Comparison of ENCODE assay signal across 27 mouse cellular contexts in genomic region chr14:103769319-103770245, GRCm38 (mm10).
DNase-seq lines count a peak whose midpoint lies in the region; ATAC-seq and TF ChIP-seq lines count a peak whose summit lies in the region.
"Had no signal": no experiment of that assay in that cellular context is flagged by ENCODE, and none has a peak within 500 bp of the region (broad histone marks: within the 10 kb centered on the region; RNA-seq: fewer than 3 reads in every experiment).

No protein-coding gene starts in this region.

- no peaks in the 10 kb centered on the region for H3K36me3 ChIP-seq in forebrain, embryonic 11.5 days (ENCODE audit: control insufficient read depth, insufficient read depth, low read length)
- no peaks in the 10 kb centered on the region for H3K36me3 ChIP-seq in forebrain, embryonic 15.5 days
- H3K36me3 ChIP-seq in kidney, embryonic 15.5 days = no peaks in the 10 kb centered on the region
- no peaks in the 10 kb centered on the region for H3K36me3 ChIP-seq in kidney, adult 2 months (ENCODE audit: control insufficient read depth, insufficient read depth, low read length)
- no peaks in the 10 kb centered on the region for H3K36me3 ChIP-seq in neural tube, embryonic 12.5 days

- no peaks in the 10 kb centered on the region for H3K9me3 ChIP-seq in forebrain, embryonic 11.5 days (ENCODE audit: control insufficient read depth, low read length)
- no peaks in the 10 kb centered on the region for H3K9me3 ChIP-seq in forebrain, embryonic 15.5 days
- no peaks in the 10 kb centered on the region for H3K9me3 ChIP-seq in kidney, embryonic 15.5 days (replicated peaks)
- H3K9me3 ChIP-seq in neural tube, embryonic 12.5 days = no peaks in the 10 kb centered on the region

- TF ChIP-seq POLR2A in kidney, adult 2 months (IDR thresholded peaks at IDR 0.05; ENCODE audit: low read depth, low read length) = no peak

- TF ChIP-seq CTCF in kidney, adult 2 months (conservative IDR thresholded peaks at IDR 0.05; ENCODE audit: insufficient read depth, insufficient read length, low read depth, low read length) = no peak

- no peak overlapping the region for H3K27ac ChIP-seq in forebrain, embryonic 11.5 days (ENCODE audit: low read depth, low read length)
- no peak overlapping the region for H3K27ac ChIP-seq in forebrain, embryonic 15.5 days (replicated peaks)
- peak overlapping the region; percentile 56 for H3K27ac ChIP-seq in kidney, embryonic 15.5 days
- no peak overlapping the region for H3K27ac ChIP-seq in kidney, adult 2 months (ENCODE audit: insufficient read depth, low read depth, low read length)
- H3K27ac ChIP-seq in neural tube, embryonic 12.5 days = no peak overlapping the region
- H3K27ac ChIP-seq: heart, adult 2 months; left cerebral cortex, adult 2 months had no signal

- peak; percentile 40; the same call in 1 of the 2 replicates for ATAC-seq in forebrain, embryonic 11.5 days (replicated peaks; ENCODE audit: low FRiP score)
- ATAC-seq in forebrain, embryonic 15.5 days (replicated peaks) = no peak
- ATAC-seq in kidney, embryonic 15.5 days (replicated peaks; ENCODE audit: low FRiP score) = peak; percentile 86
- ATAC-seq in neural tube, embryonic 12.5 days (ENCODE audit: low FRiP score, low read depth) = peak; percentile 48; the same call in 1 of the 2 replicates
- ATAC-seq: forebrain, embryonic 14.5 days; lung, postnatal 0 days; midbrain, embryonic 16.5 days had no signal

- H3K4me3 ChIP-seq in forebrain, embryonic 11.5 days (ENCODE audit: low read depth, low read length) = no peak overlapping the region
- H3K4me3 ChIP-seq in forebrain, embryonic 15.5 days = no peak overlapping the region
- H3K4me3 ChIP-seq in kidney, embryonic 15.5 days (replicated peaks) = no peak overlapping the region
- H3K4me3 ChIP-seq in kidney, adult 2 months (ENCODE audit: insufficient read depth, low read depth, low read length) = no peak overlapping the region
- H3K4me3 ChIP-seq in neural tube, embryonic 12.5 days = no peak overlapping the region
- H3K4me3 ChIP-seq: heart, adult 2 months; left cerebral cortex, adult 2 months had no signal

- H3K4me1 ChIP-seq in forebrain, embryonic 11.5 days (replicated peaks; ENCODE audit: control insufficient read depth, insufficient read depth, low read length) = peaks cover 3% of the 10 kb centered on the region; the same call in 1 of the 2 replicates
- H3K4me1 ChIP-seq in forebrain, embryonic 15.5 days = peaks cover 6% of the 10 kb centered on the region
- H3K4me1 ChIP-seq in kidney, embryonic 15.5 days = peaks cover 11% of the 10 kb centered on the region; the same call in 1 of the 2 replicates
- H3K4me1 ChIP-seq in kidney, adult 2 months (ENCODE audit: control insufficient read depth, insufficient read depth, low read length) = no peaks in the 10 kb centered on the region
- H3K4me1 ChIP-seq in neural tube, embryonic 12.5 days = peaks cover 9% of the 10 kb centered on the region; the same call in 1 of the 2 replicates

- WGBS in forebrain, embryonic 11.5 days = 18% methylated on average over 9 of the region's 9 CpGs
- 21% methylated on average over 9 of the region's 9 CpGs for WGBS in forebrain, embryonic 15.5 days
- 18% methylated on average over 9 of the region's 9 CpGs for WGBS in kidney, embryonic 15.5 days
- 31% methylated on average over 9 of the region's 9 CpGs for WGBS in kidney, adult 2 months
- 18% methylated on average over 9 of the region's 9 CpGs for WGBS in neural tube, embryonic 12.5 days

- H3K4me2 ChIP-seq in forebrain, embryonic 11.5 days (ENCODE audit: low read depth, low read length, severe bottlenecking) = no peak overlapping the region
- no peak overlapping the region for H3K4me2 ChIP-seq in forebrain, embryonic 15.5 days (replicated peaks)
- peak overlapping the region; percentile 7; the same call in 1 of the 2 replicates for H3K4me2 ChIP-seq in kidney, embryonic 15.5 days
- no peak overlapping the region for H3K4me2 ChIP-seq in neural tube, embryonic 12.5 days (replicated peaks)

- no peaks in the 10 kb centered on the region for H3K27me3 ChIP-seq in forebrain, embryonic 11.5 days (ENCODE audit: control insufficient read depth, insufficient read depth, low read length)
- no peaks in the 10 kb centered on the region for H3K27me3 ChIP-seq in forebrain, embryonic 15.5 days
- no peaks in the 10 kb centered on the region for H3K27me3 ChIP-seq in kidney, embryonic 15.5 days
- H3K27me3 ChIP-seq in kidney, adult 2 months (replicated peaks; ENCODE audit: control insufficient read depth, insufficient read depth, low read length) = no peaks in the 10 kb centered on the region
- H3K27me3 ChIP-seq in neural tube, embryonic 12.5 days (replicated peaks) = no peaks in the 10 kb centered on the region
- H3K27me3 ChIP-seq: CH12.LX had no signal

- DNase-seq in forebrain, embryonic 11.5 days (ENCODE audit: low spot score) = no peak
- DNase-seq in kidney, adult 2 months = no peak
- DNase-seq in neural tube, embryonic 10.5 days (ENCODE audit: extremely low spot score, low spot score) = no peak
- DNase-seq in layer of hippocampus, adult 8-10 months (ENCODE audit: low spot score in 2 of 2) = no peak
- no peak for DNase-seq in right cerebral cortex, postnatal 10 days (ENCODE audit: low spot score in 2 of 2)
- DNase-seq: adrenal gland, postnatal 25 days; cerebellum, adult 11-12 months; cerebellum, postnatal 14 days; embryo, embryonic 11 days; gastrocnemius, postnatal 25 days; heart, adult 2 months; heart, postnatal 36 days; kidney, adult 18-20 months; left cerebral cortex, postnatal 4 days; liver; right cerebral cortex, postnatal 14 days; spleen, adult 18-20 months; thymus, adult 18-20 months; thymus, postnatal 4 days had no signal

- H3K9ac ChIP-seq in forebrain, embryonic 11.5 days (ENCODE audit: low read length) = no peak overlapping the region
- H3K9ac ChIP-seq in forebrain, embryonic 15.5 days (replicated peaks) = no peak overlapping the region
- no peak overlapping the region for H3K9ac ChIP-seq in kidney, embryonic 15.5 days
- no peak overlapping the region for H3K9ac ChIP-seq in neural tube, embryonic 12.5 days
